Mouse (Mus musculus) ES-Bruce4 (cell line): ENCODE measurements around the gene Hspb2.

Source experiments
- CTCF ChIP-seq: IDR thresholded peaks from one replicate; pipeline ENCODE4 v1.8.1; 2011; ENCODE audit warnings: low read depth, low read length
- EP300 ChIP-seq: IDR thresholded peaks from 2 replicates; pipeline ENCODE4 v1.6.1; 2011; ENCODE audit warnings: low read depth, low read length; ENCODE audit not compliant: insufficient read depth
- POLR2A ChIP-seq: IDR thresholded peaks from one replicate; pipeline ENCODE4 v1.8.1; 2011; ENCODE audit warnings: low read length; ENCODE audit not compliant: insufficient read depth

GRCm38 (mm10) chr9:50774991-50775612 lies 22.9 kb upstream of the Hspb2 start, which contains the start of the genes Alg9 and 1110032A03Rik:
- TF ChIP-seq CTCF: no peak
- no peak for TF ChIP-seq POLR2A
- TF ChIP-seq EP300: no peak
